Mouse (Mus musculus) G1E (cell line): ENCODE measurements around the gene Zfp385a. TPM values are rescaled to one million over a fixed set of nuclear protein-coding genes. Genes with fewer than 3 reads are reported as not detected.

ENCODE experiments used
- ATAC-seq: 2 replicates; pipeline ENCODE4 v1.8.0; 2016; ENCODE audit warnings: mild to moderate bottlenecking; ENCODE audit not compliant: insufficient number of reproducible peaks, poor library complexity, low FRiP score, severe bottlenecking; ENCODE audit errors: extremely low read depth
- DNase-seq: peaks from one replicate; pipeline ENCODE4 v3.0.0; 2012; ENCODE audit warnings: low spot score
- H3K27me3 ChIP-seq: 2 replicates; pipeline ENCODE4 v1.6.1; 2012; ENCODE audit warnings: mild to moderate bottlenecking, low read length, inconsistent platforms; ENCODE audit not compliant: insufficient read depth
- H3K36me3 ChIP-seq: replicated peaks from 2 replicates; pipeline ENCODE3; 2012; ENCODE audit warnings: mild to moderate bottlenecking, inconsistent platforms
- H3K4me1 ChIP-seq: 2 replicates; pipeline ENCODE4 v1.6.1; 2012; ENCODE audit warnings: low read depth, low read length, inconsistent platforms, mixed read lengths; ENCODE audit not compliant: insufficient read depth
- H3K4me3 ChIP-seq: 2 replicates; pipeline ENCODE4 v1.5.1; 2012; ENCODE audit warnings: low read depth, mild to moderate bottlenecking, inconsistent platforms, low read length, moderate library complexity, mixed read lengths
- H3K9me3 ChIP-seq: replicated peaks from 2 replicates; pipeline ENCODE4 v1.6.1; 2012; ENCODE audit warnings: inconsistent platforms
- CTCF ChIP-seq: IDR thresholded peaks from 2 replicates; pipeline ENCODE4 v1.5.1; 2012; ENCODE audit warnings: low read depth, low read length, inconsistent platforms, mixed read lengths
- GATA1 ChIP-seq: IDR thresholded peaks from 2 replicates; pipeline ENCODE4 v1.6.1; 2012; ENCODE audit warnings: borderline replicate concordance, low read length, inconsistent platforms, mixed read lengths
- GATA2 ChIP-seq: IDR thresholded peaks from 2 replicates; pipeline ENCODE4 v1.6.1; 2012; ENCODE audit warnings: low read depth, low read length, inconsistent platforms, borderline replicate concordance
- POLR2AphosphoS5 ChIP-seq: IDR thresholded peaks from 2 replicates; pipeline ENCODE4 v1.6.1; 2012; ENCODE audit warnings: low read depth, low read length, inconsistent platforms; ENCODE audit not compliant: insufficient replicate concordance
- TAL1 ChIP-seq: conservative IDR thresholded peaks from 2 replicates; pipeline ENCODE4 v1.6.1; 2012; ENCODE audit warnings: low read depth, low read length, inconsistent platforms, mixed read lengths
- polyA plus RNA-seq: library from polyadenylated mRNA; stranded (reverse); fragments of >175 nt; gene quantifications from 2 replicates; pipeline ENCODE4 v1.2.3, GENCODE M21; 2012
- total RNA-seq, 2 experiments: library from RNA; stranded (forward) in 1 of 2; stranded (reverse) in 1 of 2; fragments of 200-1000 nt in 1 of 2; fragments of >200 nt in 1 of 2; fragmentation: Nextera tagmentation in 1 of 2; gene quantifications; 2 replicates each; pipeline ENCODE4 v1.2.3; 2014 to 2017

Gene Zfp385a
- total and polyA plus RNA-seq, 3 experiments: 2.0 to 483 (median 74.3) TPM

DNA sequence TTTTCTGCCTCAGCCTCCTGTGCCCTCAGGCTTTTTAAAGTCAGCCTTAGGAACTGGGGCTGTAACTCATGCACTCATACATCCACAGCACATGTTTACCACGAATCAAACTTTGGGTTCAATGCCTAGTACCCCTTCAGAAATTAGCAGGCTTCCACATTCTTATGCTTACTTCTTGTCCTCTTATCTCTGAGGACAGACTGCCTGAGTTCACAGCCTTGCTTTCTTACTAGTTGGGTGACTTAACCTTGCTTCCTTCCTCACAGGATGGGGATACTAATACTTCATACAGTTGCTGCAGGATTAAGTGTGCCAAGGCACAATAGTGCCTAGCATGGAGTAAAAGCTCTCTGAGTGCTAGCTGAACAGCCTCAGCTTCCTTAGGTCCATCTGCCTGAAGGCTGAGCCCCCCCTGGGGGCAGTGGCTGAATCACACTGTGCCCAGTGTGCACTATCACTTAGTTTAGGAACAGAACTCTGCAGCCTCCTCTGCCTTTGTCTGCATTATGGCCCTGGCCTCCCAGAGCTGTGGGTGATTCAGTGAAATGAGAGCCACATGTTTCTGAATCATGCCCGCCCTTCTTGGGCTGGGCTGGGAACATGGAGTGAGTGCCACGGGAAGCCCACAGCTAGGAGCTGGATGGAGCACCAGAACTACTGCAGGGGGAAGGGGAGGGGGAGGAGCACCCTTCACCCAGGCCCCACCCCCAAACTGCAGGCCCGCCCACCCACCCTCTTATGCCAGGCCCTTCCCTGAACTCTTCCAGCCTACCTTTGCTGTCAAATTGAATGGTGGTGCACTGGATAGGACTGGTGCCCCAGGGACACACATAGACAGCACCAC lies 18.6 kb upstream of the Zfp385a start:
- Histone ChIP-seq H3K36me3 (peaks cover 79% of the 10 kb centered on the region), H3K4me1 (peaks cover 9% of the 10 kb centered on the region; the same call in 1 of the 2 replicates), H3K9me3 (no peaks in the 10 kb centered on the region), H3K27me3 (peaks cover 40% of the 10 kb centered on the region), H3K4me3 (no peak overlapping the region)
- TF ChIP-seq CTCF: no peak
- no peak for TF ChIP-seq GATA1
- TF ChIP-seq TAL1: no peak
- TF ChIP-seq GATA2: no peak
- TF ChIP-seq POLR2AphosphoS5: no peak
- DNase-seq (no peak), ATAC-seq (no peak)

DNA sequence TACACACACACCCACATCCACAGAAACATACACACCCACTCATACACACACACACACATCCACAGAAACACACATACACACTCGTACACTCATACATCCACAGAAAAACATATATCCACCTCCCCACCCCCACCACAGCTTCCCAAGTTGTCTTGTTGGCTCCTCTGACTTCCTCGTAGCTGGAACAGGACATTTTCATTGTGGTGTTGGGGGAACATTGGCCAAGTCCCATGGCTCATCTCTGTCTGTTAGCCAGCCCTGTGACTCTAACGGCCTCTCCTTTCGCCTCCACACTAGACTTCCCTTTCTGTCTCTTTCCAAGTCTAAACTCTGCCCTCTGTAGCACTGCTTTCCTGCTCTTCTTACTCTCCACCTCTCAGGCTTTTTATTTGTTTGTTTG lies 17.9 kb upstream of the Zfp385a start:
- no peak for DNase-seq
- ATAC-seq: no peak
- TF ChIP-seq GATA1 (no peak), TAL1 (no peak), CTCF (no peak), GATA2 (no peak), POLR2AphosphoS5 (no peak)
- peaks cover 9% of the 10 kb centered on the region; the same call in 1 of the 2 replicates for H3K4me1 ChIP-seq
- H3K4me3 ChIP-seq: no peak overlapping the region
- H3K36me3 ChIP-seq: peaks cover 86% of the 10 kb centered on the region
- peaks cover 38% of the 10 kb centered on the region for H3K27me3 ChIP-seq
- no peaks in the 10 kb centered on the region for H3K9me3 ChIP-seq

DNA sequence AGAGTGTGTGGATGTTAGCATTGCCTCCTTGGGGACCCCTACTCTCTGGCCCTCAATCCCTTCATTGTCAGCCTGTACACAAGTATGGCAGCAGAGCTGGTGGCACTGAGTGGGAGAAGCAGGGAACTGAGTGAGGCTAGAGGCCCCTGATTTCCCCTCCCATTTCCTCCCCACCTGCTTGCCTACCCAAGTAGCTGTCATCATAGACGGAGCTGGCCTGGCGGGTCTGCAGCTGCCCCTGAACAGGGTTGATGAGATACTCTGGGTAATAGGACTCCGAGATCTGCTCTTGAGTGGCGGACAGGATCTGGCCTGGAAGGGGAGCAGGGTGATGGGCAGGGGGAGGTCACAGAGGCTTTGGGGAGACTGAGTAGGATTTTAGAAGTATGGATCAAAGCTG lies 16.2 kb upstream of the Zfp385a start:
- no peaks in the 10 kb centered on the region for H3K9me3 ChIP-seq
- peaks cover 9% of the 10 kb centered on the region; the same call in 1 of the 2 replicates for H3K4me1 ChIP-seq
- DNase-seq (no peak), ATAC-seq (no peak)
- peaks cover 93% of the 10 kb centered on the region for H3K36me3 ChIP-seq
- no peak for TF ChIP-seq GATA1
- no peak for TF ChIP-seq POLR2AphosphoS5
- no peak for TF ChIP-seq TAL1
- no peak overlapping the region for H3K4me3 ChIP-seq
- H3K27me3 ChIP-seq: peaks cover 43% of the 10 kb centered on the region

DNA sequence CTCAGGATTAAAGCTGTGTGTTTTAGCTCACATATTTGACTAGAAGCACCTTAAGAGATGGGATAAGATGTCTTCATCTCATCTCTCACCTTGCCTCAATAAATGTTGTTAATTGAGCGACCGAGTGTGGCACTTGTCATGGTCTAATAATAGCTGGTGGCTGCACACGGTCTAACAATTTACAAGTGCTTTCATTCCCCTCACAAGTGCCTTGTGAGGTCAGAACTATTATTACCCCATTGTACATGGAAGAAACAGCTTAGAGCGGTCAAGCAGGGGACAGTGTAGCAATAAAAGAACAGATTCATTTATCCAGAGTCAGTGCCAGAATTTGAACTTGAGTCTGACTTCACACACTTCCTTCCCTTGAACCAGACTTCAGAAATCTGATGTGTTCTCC lies 15.5 kb upstream of the Zfp385a start:
- H3K36me3 ChIP-seq: peaks cover 98% of the 10 kb centered on the region
- DNase-seq (no peak), ATAC-seq (no peak)
- peaks cover 50% of the 10 kb centered on the region for H3K27me3 ChIP-seq
- no peak for TF ChIP-seq GATA2
- TF ChIP-seq POLR2AphosphoS5: no peak
- TF ChIP-seq TAL1: no peak
- no peak for TF ChIP-seq CTCF
- TF ChIP-seq GATA1: no peak
- peaks cover 9% of the 10 kb centered on the region; the same call in 1 of the 2 replicates for H3K4me1 ChIP-seq
- no peaks in the 10 kb centered on the region for H3K9me3 ChIP-seq
- no peak overlapping the region for H3K4me3 ChIP-seq

DNA sequence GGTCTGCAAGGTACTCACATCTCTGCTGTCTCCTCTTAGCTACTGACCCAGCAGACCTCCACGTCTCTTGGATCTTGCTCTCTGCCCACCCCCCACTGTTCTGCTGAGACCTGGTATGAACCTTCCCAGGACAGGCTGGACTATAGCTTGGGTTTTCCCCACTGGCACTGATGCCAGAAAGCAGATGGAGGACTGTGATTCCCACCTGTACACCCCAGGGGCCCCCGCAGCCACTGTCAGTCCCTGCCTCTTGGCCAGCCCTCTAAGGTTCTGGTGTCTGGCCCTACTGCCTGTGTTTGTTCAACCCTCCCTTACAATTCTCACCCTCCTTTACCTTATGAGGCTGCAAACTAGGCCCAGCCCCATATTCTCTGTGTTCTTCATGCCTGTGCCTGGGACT lies 14.8 kb upstream of the Zfp385a start:
- peaks cover 98% of the 10 kb centered on the region for H3K36me3 ChIP-seq
- peaks cover 9% of the 10 kb centered on the region; the same call in 1 of the 2 replicates for H3K4me1 ChIP-seq
- TF ChIP-seq GATA1 (no peak), GATA2 (no peak), POLR2AphosphoS5 (no peak), TAL1 (no peak), CTCF (no peak)
- H3K9me3 ChIP-seq: no peaks in the 10 kb centered on the region
- DNase-seq (no peak), ATAC-seq (no peak)
- peaks cover 55% of the 10 kb centered on the region for H3K27me3 ChIP-seq
- H3K4me3 ChIP-seq: no peak overlapping the region

DNA sequence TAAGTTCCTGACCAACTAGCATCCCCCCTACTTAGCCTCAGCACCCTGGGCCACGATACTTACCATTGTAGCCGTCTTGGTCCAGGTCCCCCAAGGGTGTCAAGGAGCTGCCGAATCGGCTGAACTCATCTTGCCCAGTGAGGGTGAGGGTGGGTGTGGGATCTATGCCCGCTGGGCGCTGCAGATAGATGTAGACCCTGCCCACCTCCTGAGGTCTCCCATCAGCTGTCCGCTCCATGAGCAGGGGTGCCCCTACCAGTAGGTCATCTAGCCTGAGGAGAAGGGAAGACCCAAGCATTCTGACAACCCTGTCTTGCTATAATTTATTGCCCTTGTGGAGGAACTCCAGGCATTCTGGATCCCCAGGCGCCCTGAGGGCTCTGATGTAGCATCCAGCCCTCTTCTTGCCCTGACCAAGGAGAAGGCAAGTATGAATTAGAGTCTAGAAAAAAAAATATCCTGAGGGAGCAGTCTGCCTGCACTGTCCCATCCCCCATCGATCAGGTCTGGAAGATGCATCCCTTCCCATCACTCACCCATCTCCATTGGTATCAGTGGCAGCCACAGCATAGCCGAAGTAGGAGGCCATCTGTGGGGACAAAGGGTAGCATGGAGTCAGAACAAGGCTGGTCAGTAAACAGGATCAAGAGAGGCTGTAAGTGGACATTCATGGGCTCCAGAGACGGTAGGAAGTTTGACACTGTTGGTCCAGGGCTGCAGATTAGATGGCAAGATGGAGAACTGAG lies 13.8 kb upstream of the Zfp385a start:
- peaks cover 99% of the 10 kb centered on the region for H3K36me3 ChIP-seq
- TF ChIP-seq GATA1 (no peak), GATA2 (no peak), POLR2AphosphoS5 (no peak), CTCF (no peak), TAL1 (no peak)
- no peak for DNase-seq

More for the DNA sequence above, 13.8 kb upstream of the Zfp385a start:
- Histone ChIP-seq H3K4me3 (no peak overlapping the region), H3K27me3 (peaks cover 58% of the 10 kb centered on the region), H3K9me3 (no peaks in the 10 kb centered on the region), H3K4me1 (0 out of 2 replicates have a peak, but pooled peaks cover 2% of the 10 kb centered on the region)
- no peak for ATAC-seq
